Mouse (Mus musculus): ENCODE results near the gene Actr1b.

DNA sequence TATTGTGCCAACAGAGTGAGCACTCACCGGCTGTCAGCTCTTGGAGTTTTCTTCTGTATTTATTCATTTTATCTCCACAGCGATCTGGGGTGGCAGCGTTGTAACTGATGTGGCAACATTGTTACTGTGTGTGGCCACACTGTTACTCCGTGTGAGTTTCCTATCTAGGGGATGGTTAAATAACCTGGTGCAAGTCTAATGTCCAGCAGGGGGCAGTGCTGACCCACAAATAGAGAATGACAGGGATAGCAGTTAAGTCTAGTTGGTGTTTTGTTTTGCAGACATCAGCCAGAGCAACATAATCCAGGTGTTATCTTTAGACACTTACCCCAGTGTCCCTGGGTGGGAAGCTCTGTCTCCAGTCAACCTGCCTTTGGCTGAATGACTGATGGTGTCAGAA lies 23.1 kb upstream of the Actr1b start:
- TF ChIP-seq POLR2A (IDR thresholded peaks at IDR 0.05; ENCODE audit: insufficient read depth, low read length) (no peak), CTCF (IDR thresholded peaks at IDR 0.05; ENCODE audit: low read depth, low read length) (peak; percentile 31), EP300 (IDR thresholded peaks at IDR 0.05; ENCODE audit: insufficient read depth, low read depth, low read length) (no peak)

Measured in ES-Bruce4 (cell line).